Comparison of ENCODE assay signal across 13 mouse cellular contexts in the genomic region with DNA sequence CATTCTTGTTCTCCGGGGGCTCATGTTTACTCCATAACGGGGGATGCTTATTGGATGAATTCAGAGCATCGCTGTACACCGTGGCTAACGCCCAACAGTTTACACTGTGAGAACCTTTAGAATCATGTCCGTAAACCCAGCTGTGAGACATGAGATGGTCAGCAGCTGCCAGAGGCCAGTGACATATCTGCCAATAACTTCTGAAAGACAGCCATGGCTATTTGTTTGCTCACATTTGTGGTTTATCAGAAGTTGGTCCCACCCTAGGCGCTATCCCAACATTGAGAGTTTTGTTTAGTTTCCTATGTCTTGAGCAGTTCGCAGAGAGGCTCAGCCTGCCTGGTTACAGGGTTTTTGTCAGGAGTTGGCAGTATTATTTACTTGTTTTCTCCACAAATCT. TPM values are rescaled to one million over a fixed set of nuclear protein-coding genes. Genes with fewer than 3 reads are reported as not detected.
DNase-seq lines count a peak whose midpoint lies in the region; ATAC-seq and TF ChIP-seq lines count a peak whose summit lies in the region.
"Had no signal": no experiment of that assay in that cellular context is flagged by ENCODE, and none has a peak within 500 bp of the region (broad histone marks: within the 10 kb centered on the region; RNA-seq: fewer than 3 reads in every experiment).

No protein-coding gene starts in this region.

- peak overlapping the region; percentile 93 for H3K4me2 ChIP-seq in neural tube, embryonic 12.5 days (replicated peaks)
- H3K4me2 ChIP-seq in limb, embryonic 12.5 days, result peak overlapping the region; percentile 93
- H3K4me2 ChIP-seq: liver, embryonic 15.5 days had no signal

- H3K36me3 ChIP-seq in heart, embryonic 10.5 days, result no peaks in the 10 kb centered on the region
- no peaks in the 10 kb centered on the region for H3K36me3 ChIP-seq in neural tube, embryonic 12.5 days
- H3K36me3 ChIP-seq in limb, embryonic 12.5 days, result no peaks in the 10 kb centered on the region
- H3K36me3 ChIP-seq: liver, embryonic 15.5 days had no signal

- no peak overlapping the region for H3K27ac ChIP-seq in heart, embryonic 10.5 days
- no peak overlapping the region for H3K27ac ChIP-seq in neural tube, embryonic 12.5 days
- H3K27ac ChIP-seq in limb, embryonic 12.5 days, result peak overlapping the region; percentile 8
- no peak overlapping the region for H3K27ac ChIP-seq in left cerebral cortex, adult 2 months
- H3K27ac ChIP-seq: liver, embryonic 15.5 days had no signal

- H3K9ac ChIP-seq in neural tube, embryonic 12.5 days, result no peak overlapping the region
- peak overlapping the region; percentile 13; the same call in 1 of the 2 replicates for H3K9ac ChIP-seq in limb, embryonic 12.5 days (replicated peaks)
- H3K9ac ChIP-seq: liver, embryonic 15.5 days had no signal

- no peaks in the 10 kb centered on the region for H3K9me3 ChIP-seq in heart, embryonic 10.5 days
- no peaks in the 10 kb centered on the region for H3K9me3 ChIP-seq in neural tube, embryonic 12.5 days
- no peaks in the 10 kb centered on the region for H3K9me3 ChIP-seq in limb, embryonic 12.5 days
- H3K9me3 ChIP-seq: liver, embryonic 15.5 days had no signal

- 72% methylated on average over 8 of the region's 8 CpGs for WGBS in heart, embryonic 10.5 days
- 69% methylated on average over 8 of the region's 8 CpGs for WGBS in neural tube, embryonic 12.5 days
- 63% methylated on average over 8 of the region's 8 CpGs for WGBS in limb, embryonic 12.5 days

- no peaks in the 10 kb centered on the region for H3K27me3 ChIP-seq in heart, embryonic 10.5 days (ENCODE audit: insufficient read depth, poor library complexity, severe bottlenecking)
- no peaks in the 10 kb centered on the region for H3K27me3 ChIP-seq in neural tube, embryonic 12.5 days (replicated peaks)
- no peaks in the 10 kb centered on the region for H3K27me3 ChIP-seq in limb, embryonic 12.5 days

- ATAC-seq in neural tube, embryonic 12.5 days (ENCODE audit: low FRiP score, low read depth), result no peak
- ATAC-seq in limb, embryonic 12.5 days (ENCODE audit: insufficient number of reproducible peaks, insufficient read depth, low FRiP score, low TSS enrichment, low read depth), result no peak
- ATAC-seq: CD4-positive, CD25-positive, alpha-beta regulatory T cell, adult 4 months had no signal

- DNase-seq in heart, adult 18-20 months, result peak; percentile 29 to 33
- no peak for DNase-seq in heart, embryonic 10.5 days (ENCODE audit: low spot score)
- DNase-seq in neural tube, embryonic 10.5 days (ENCODE audit: extremely low spot score, low spot score), result no peak
- no peak for DNase-seq in T-cell, adult 2 months (ENCODE audit: low spot score)
- DNase-seq in left cerebral cortex, adult 2 months (ENCODE audit: extremely low spot score in 1 of 2, low spot score in 2 of 2), result no peak
- DNase-seq in frontal cortex, adult 2 months (ENCODE audit: extremely low spot score in 1 of 2, low spot score in 1 of 2), result no peak
- DNase-seq: cerebellum, adult 9-10 months; thymus, postnatal 25 days had no signal

- no peak overlapping the region for H3K4me3 ChIP-seq in heart, embryonic 10.5 days
- no peak overlapping the region for H3K4me3 ChIP-seq in neural tube, embryonic 12.5 days
- H3K4me3 ChIP-seq in limb, embryonic 12.5 days (replicated peaks), result peak overlapping the region; percentile 84
- H3K4me3 ChIP-seq in left cerebral cortex, adult 2 months, result no peak overlapping the region
- H3K4me3 ChIP-seq: liver, embryonic 15.5 days had no signal

- TF ChIP-seq CTCF in left cerebral cortex, adult 2 months (IDR thresholded peaks at IDR 0.05), result no peak

- intact Hi-C loops in left cerebral cortex, adult 2 months (cut with DNase I), result no loop called here

- peaks cover 70% of the 10 kb centered on the region for H3K4me1 ChIP-seq in heart, embryonic 10.5 days
- peaks cover 50% of the 10 kb centered on the region for H3K4me1 ChIP-seq in neural tube, embryonic 12.5 days
- peaks cover 68% of the 10 kb centered on the region for H3K4me1 ChIP-seq in limb, embryonic 12.5 days (replicated peaks)

RNA-seq across cellular contexts. Expression of gene Flnb, which starts 3.6 kb away (rescaled TPM):
- total RNA-seq in heart, adult 18-20 months (2021), result 10 to 100 TPM; 21.8 to 22.6 TPM
- polyA plus RNA-seq in heart, embryonic 10.5 days (2016; fragmentation: Nextera tagmentation; extraction: Ambion mirVana), result 15.2 and 18.5 TPM in 2 replicates
- polyA plus RNA-seq in neural tube, embryonic 12.5 days (2016; fragmentation: Nextera tagmentation; extraction: Ambion mirVana), result 16.2 and 16.8 TPM in 2 replicates
- 56.7 and 61.9 TPM in 2 replicates for polyA plus RNA-seq in limb, embryonic 12.5 days (2016; fragmentation: Nextera tagmentation; extraction: Ambion mirVana)
- 10 to 100 TPM; 66.0 to 68.6 TPM for total RNA-seq in left cerebral cortex, adult 2 months (2021)
- 29.2 and 31.5 TPM in 2 replicates for polyA plus RNA-seq in frontal cortex, adult 2 months (2012; rRNA removed)

RNA-seq across cellular contexts. Expression of gene Gm26661, which starts 30.0 kb away (rescaled TPM):
- not detected for total RNA-seq in heart, adult 18-20 months (2021)
- polyA plus RNA-seq in heart, embryonic 10.5 days (2016; fragmentation: Nextera tagmentation; extraction: Ambion mirVana), result not detected in 2 replicates
- polyA plus RNA-seq in neural tube, embryonic 12.5 days (2016; fragmentation: Nextera tagmentation; extraction: Ambion mirVana), result not detected in 2 replicates
- polyA plus RNA-seq in limb, embryonic 12.5 days (2016; fragmentation: Nextera tagmentation; extraction: Ambion mirVana), result not detected in 2 replicates
- total RNA-seq in left cerebral cortex, adult 2 months (2021), result not detected
- polyA plus RNA-seq in frontal cortex, adult 2 months (2012; rRNA removed), result not detected in 2 replicates
- polyA plus RNA-seq: CD4-positive, CD25-positive, alpha-beta regulatory T cell, adult 4 months; embryonic facial prominence, embryonic 11.5 days; liver, embryonic 15.5 days had no signal

Comparison
In these comparisons a context has a peak if more than half of its experiments do, and no peak if none do; other contexts are left out.
1. DNase-seq: peak in heart, adult 18-20 months (2 of 2); none in heart, embryonic 10.5 days (single experiment), neural tube, embryonic 10.5 days (single experiment), T-cell, adult 2 months (single experiment), left cerebral cortex, adult 2 months (0 of 2) and frontal cortex, adult 2 months (0 of 2).